Mouse (Mus musculus): Measurements from ENCODE around the gene Thsd7b. TPM values are rescaled to one million over a fixed set of nuclear protein-coding genes. Genes with fewer than 3 reads are reported as not detected.

The Thsd7b gene
- polyA plus RNA-seq, 2 experiments: 0.07 to 0.22 TPM

DNA sequence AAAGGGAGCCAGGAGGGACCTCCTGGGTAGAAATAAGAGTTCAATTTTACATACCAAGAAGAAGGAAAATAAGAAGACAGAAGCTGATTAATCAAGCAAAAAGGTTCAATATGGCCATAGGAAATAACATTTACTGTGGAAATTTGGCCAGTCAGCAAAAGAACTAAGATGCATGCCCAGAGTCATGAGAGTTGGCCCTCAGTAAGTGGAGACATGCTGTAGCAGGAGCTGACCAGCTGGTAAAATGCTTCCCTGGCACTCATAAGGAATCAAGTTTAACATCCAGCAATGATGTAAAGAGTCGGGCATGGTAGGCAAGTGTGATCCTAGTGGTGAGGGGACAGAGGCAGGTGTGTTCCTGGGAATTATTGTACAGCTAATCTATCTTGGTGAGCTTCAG lies 243.3 kb downstream of the Thsd7b start:
- no peak for TF ChIP-seq CTCF (IDR thresholded peaks at IDR 0.05; ENCODE audit: low read depth)
- no peak for TF ChIP-seq EP300 (IDR thresholded peaks at IDR 0.05; ENCODE audit: low read depth)
- Histone ChIP-seq H3K4me3 (ENCODE audit: insufficient read depth in 1 of 2, low read depth in 2 of 2, low read length in 2 of 2) (no peak overlapping the region), H3K36me3 (replicated peaks; ENCODE audit: control insufficient read depth, insufficient read depth, low read depth) (no peaks in the 10 kb centered on the region), H3K27ac (no peak overlapping the region), H3K9me3 (ENCODE audit: control insufficient read depth, low read length) (no peaks in the 10 kb centered on the region; the same call in 1 of the 2 replicates), H3K4me1 (replicated peaks; ENCODE audit: control insufficient read depth in 2 of 2, insufficient read depth in 2 of 2, low read length in 1 of 2) (no peaks in the 10 kb centered on the region), H3K4me2 (ENCODE audit: low read depth) (no peak overlapping the region), H3K9ac (replicated peaks) (no peak overlapping the region), H3K27me3 (ENCODE audit: control insufficient read depth, insufficient read depth, low read length) (no peaks in the 10 kb centered on the region)
- 48% methylated on average over 1 of the region's 1 CpGs for WGBS (ENCODE audit: insufficient replicate concordance)
- DNase-seq (ENCODE audit: low read depth in 3 of 3, low spot score in 3 of 3) (no peak), ATAC-seq (ENCODE audit: insufficient read depth) (no peak)

DNA sequence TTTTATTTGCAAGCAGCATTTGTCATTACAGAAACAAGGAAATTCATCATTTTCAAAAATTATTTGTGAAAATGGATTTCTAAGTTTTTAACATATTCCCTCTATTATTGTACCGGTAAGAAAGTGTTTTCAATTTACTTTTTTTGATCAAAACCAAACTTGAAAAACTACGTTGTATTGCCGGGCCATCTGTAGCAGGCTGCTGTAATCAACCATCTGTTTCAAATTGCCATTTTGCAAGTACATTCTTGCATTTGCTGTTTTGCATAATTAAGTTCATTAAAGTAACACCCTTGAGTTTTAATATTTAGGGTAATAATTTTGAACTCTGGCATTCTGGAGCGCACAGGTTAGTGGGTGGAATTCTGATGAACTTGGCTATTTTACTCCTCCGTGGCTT lies 246.6 kb downstream of the Thsd7b start:
- no peaks in the 10 kb centered on the region for H3K4me1 ChIP-seq (replicated peaks; ENCODE audit: control insufficient read depth in 2 of 2, insufficient read depth in 2 of 2, low read length in 1 of 2)
- H3K27ac ChIP-seq: no peak overlapping the region
- DNase-seq (ENCODE audit: low read depth in 3 of 3, low spot score in 3 of 3) (no peak), ATAC-seq (ENCODE audit: insufficient read depth) (no peak)
- H3K9ac ChIP-seq (replicated peaks): no peak overlapping the region
- TF ChIP-seq CTCF (IDR thresholded peaks at IDR 0.05; ENCODE audit: low read depth): no peak
- TF ChIP-seq EP300 (IDR thresholded peaks at IDR 0.05; ENCODE audit: low read depth): no peak
- H3K9me3 ChIP-seq (ENCODE audit: control insufficient read depth, low read length): no peaks in the 10 kb centered on the region; the same call in 1 of the 2 replicates
- H3K36me3 ChIP-seq (replicated peaks; ENCODE audit: control insufficient read depth, insufficient read depth, low read depth): no peaks in the 10 kb centered on the region
- no peak overlapping the region for H3K4me3 ChIP-seq (ENCODE audit: insufficient read depth in 1 of 2, low read depth in 2 of 2, low read length in 2 of 2)
- H3K4me2 ChIP-seq (ENCODE audit: low read depth): no peak overlapping the region
- H3K27me3 ChIP-seq (ENCODE audit: control insufficient read depth, insufficient read depth, low read length): no peaks in the 10 kb centered on the region
- WGBS (ENCODE audit: insufficient replicate concordance): 66% methylated on average over 5 of the region's 5 CpGs

DNA sequence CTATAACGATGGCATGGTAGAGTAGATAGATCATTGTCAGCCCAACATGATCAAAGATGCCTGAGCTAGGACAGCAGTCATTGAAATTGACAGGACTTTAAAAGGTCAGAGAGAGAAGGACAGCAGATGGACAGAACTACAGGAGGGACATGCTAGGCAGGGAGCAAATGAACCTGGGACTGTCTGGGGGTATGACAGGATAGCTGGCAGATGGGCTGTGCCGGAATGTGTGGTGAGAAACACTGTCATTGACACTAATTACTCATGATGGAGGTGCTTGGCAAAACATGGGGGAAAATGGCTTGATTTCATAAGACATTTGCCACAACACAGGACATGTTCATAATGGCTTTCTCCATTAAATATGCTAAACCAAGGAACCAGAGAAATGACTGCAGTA lies 253.9 kb downstream of the Thsd7b start:
- 66% methylated on average over 2 of the region's 2 CpGs for WGBS (ENCODE audit: insufficient replicate concordance)
- Histone ChIP-seq H3K27me3 (ENCODE audit: control insufficient read depth, insufficient read depth, low read length) (no peaks in the 10 kb centered on the region), H3K9ac (replicated peaks) (no peak overlapping the region), H3K9me3 (ENCODE audit: control insufficient read depth, low read length) (no peaks in the 10 kb centered on the region), H3K4me2 (ENCODE audit: low read depth) (no peak overlapping the region), H3K4me3 (ENCODE audit: insufficient read depth in 1 of 2, low read depth in 2 of 2, low read length in 2 of 2) (no peak overlapping the region), H3K27ac (no peak overlapping the region), H3K4me1 (replicated peaks; ENCODE audit: control insufficient read depth in 2 of 2, insufficient read depth in 2 of 2, low read length in 1 of 2) (no peaks in the 10 kb centered on the region), H3K36me3 (replicated peaks; ENCODE audit: control insufficient read depth, insufficient read depth, low read depth) (no peaks in the 10 kb centered on the region)
- no peak for TF ChIP-seq EP300 (IDR thresholded peaks at IDR 0.05; ENCODE audit: low read depth)
- TF ChIP-seq CTCF (IDR thresholded peaks at IDR 0.05; ENCODE audit: low read depth): no peak
- ATAC-seq (ENCODE audit: insufficient read depth) (no peak), DNase-seq (ENCODE audit: low read depth in 3 of 3, low spot score in 3 of 3) (no peak)

DNA sequence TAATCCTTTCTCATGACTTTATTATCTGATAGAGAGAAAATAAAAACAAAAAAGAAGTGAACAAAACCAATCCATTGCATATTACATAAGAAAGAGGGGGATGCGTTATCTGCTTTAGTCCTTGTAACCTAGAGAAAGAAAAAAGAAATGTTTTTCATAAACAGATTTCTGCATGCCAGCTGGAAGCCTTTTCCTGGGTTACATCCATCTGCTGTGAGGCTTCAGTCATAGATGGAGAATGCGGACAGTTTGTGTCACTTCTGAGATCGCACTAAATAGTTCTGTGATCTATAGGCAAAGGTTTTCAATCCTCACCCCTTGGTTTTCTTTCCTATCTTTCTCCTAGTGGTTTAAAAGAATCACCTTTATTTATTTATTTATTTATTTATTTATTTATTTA lies 259.1 kb downstream of the Thsd7b start:
- no peak overlapping the region for H3K9ac ChIP-seq (replicated peaks)
- ATAC-seq (ENCODE audit: insufficient read depth) (no peak), DNase-seq (ENCODE audit: low read depth in 3 of 3, low spot score in 3 of 3) (no peak)
- no peaks in the 10 kb centered on the region for H3K9me3 ChIP-seq (ENCODE audit: control insufficient read depth, low read length)
- no peaks in the 10 kb centered on the region for H3K27me3 ChIP-seq (ENCODE audit: control insufficient read depth, insufficient read depth, low read length)
- no peak overlapping the region for H3K4me3 ChIP-seq (ENCODE audit: insufficient read depth in 1 of 2, low read depth in 2 of 2, low read length in 2 of 2)
- TF ChIP-seq CTCF (IDR thresholded peaks at IDR 0.05; ENCODE audit: low read depth) (no peak), EP300 (IDR thresholded peaks at IDR 0.05; ENCODE audit: low read depth) (no peak)
- no peaks in the 10 kb centered on the region for H3K4me1 ChIP-seq (replicated peaks; ENCODE audit: control insufficient read depth in 2 of 2, insufficient read depth in 2 of 2, low read length in 1 of 2)
- 75% methylated on average over 3 of the region's 3 CpGs for WGBS (ENCODE audit: insufficient replicate concordance)
- H3K4me2 ChIP-seq (ENCODE audit: low read depth): no peak overlapping the region
- no peaks in the 10 kb centered on the region for H3K36me3 ChIP-seq (replicated peaks; ENCODE audit: control insufficient read depth, insufficient read depth, low read depth)
- H3K27ac ChIP-seq: no peak overlapping the region

- Histone ChIP-seq H3K27ac (no peak overlapping the region), H3K9ac (replicated peaks) (no peak overlapping the region), H3K27me3 (ENCODE audit: control insufficient read depth, insufficient read depth, low read length) (no peaks in the 10 kb centered on the region), H3K4me3 (ENCODE audit: insufficient read depth in 1 of 2, low read depth in 2 of 2, low read length in 2 of 2) (no peak overlapping the region), H3K36me3 (replicated peaks; ENCODE audit: control insufficient read depth, insufficient read depth, low read depth) (no peaks in the 10 kb centered on the region), H3K9me3 (ENCODE audit: control insufficient read depth, low read length) (no peaks in the 10 kb centered on the region), H3K4me1 (replicated peaks; ENCODE audit: control insufficient read depth in 2 of 2, insufficient read depth in 2 of 2, low read length in 1 of 2) (no peaks in the 10 kb centered on the region), H3K4me2 (ENCODE audit: low read depth) (no peak overlapping the region)
- ATAC-seq (ENCODE audit: insufficient read depth) (no peak), DNase-seq (ENCODE audit: low read depth in 3 of 3, low spot score in 3 of 3) (no peak)
- WGBS (ENCODE audit: insufficient replicate concordance): 60% methylated on average over 2 of the region's 2 CpGs
- TF ChIP-seq EP300 (IDR thresholded peaks at IDR 0.05; ENCODE audit: low read depth) (no peak), CTCF (IDR thresholded peaks at IDR 0.05; ENCODE audit: low read depth) (no peak)
These were observed 265.4 kb downstream of the Thsd7b start for GRCm38 (mm10) chr1:129538508-129538907.
